Mouse (Mus musculus) layer of hippocampus, postnatal 14 days (tissue): Measurements from ENCODE around the gene Aqp1. TPM values are rescaled to one million over a fixed set of nuclear protein-coding genes. Genes with fewer than 3 reads are reported as not detected.

Experiments
- DNase-seq, 2 experiments: peaks; one replicate each; pipeline ENCODE4 v3.0.0; 2021 to 2022; ENCODE audit warnings: low spot score in 2 of 2, mixed read lengths in 1 of 2
- long read RNA-seq, 2 experiments: library from polyadenylated mRNA; stranded (forward); transcript quantifications; one replicate each; pipeline ENCODE4 v2.0.0; 2021
- total RNA-seq, 2 experiments: library from RNA; stranded (reverse); gene quantifications; 2 replicates each; pipeline ENCODE4 v1.2.3; 2021

Aqp1 gene
- 10 to 100 TPM in 1 of 2 experiments, 1 to 10 TPM in 1; 1.5 to 16.2 TPM for total RNA-seq
- long read RNA-seq, experiment 1 = 0 reads
- long read RNA-seq, experiment 2, partial matches to known transcripts = 0 of 3 reads
- long read RNA-seq, experiment 2, other reads (novel, unspliced or antisense) = 1 of 3 reads

DNA sequence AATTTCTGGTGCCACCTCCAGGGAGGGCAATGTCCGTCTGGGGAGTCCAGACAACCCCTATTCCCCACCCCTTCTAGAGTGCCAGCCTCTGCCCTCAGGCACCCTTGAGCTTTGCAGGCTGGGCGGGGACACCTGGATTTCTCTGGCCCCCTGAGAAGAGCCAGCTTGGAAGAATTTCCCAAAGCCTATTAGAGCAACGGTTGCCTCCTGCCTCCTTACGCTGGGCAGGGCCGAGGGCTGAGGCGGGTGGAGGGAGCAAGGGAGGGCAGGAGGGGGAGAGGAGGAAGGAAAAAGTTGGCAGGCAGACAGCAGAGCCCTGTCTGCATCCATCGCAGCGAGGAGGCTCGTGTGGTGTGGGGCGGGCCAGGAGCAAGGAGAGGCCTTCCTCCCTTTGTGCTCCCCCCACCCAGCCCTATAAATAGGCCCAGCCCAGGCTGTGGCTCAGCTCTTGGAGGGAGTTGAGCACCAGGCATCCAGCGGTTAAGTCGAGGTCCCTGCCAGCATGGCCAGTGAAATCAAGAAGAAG lies at the start of gene Aqp1:
Gene Aqp1, plus strand, starts transcription at position 444 of the 526 bp plus-strand sequence.
- DNase-seq = no peak

DNA sequence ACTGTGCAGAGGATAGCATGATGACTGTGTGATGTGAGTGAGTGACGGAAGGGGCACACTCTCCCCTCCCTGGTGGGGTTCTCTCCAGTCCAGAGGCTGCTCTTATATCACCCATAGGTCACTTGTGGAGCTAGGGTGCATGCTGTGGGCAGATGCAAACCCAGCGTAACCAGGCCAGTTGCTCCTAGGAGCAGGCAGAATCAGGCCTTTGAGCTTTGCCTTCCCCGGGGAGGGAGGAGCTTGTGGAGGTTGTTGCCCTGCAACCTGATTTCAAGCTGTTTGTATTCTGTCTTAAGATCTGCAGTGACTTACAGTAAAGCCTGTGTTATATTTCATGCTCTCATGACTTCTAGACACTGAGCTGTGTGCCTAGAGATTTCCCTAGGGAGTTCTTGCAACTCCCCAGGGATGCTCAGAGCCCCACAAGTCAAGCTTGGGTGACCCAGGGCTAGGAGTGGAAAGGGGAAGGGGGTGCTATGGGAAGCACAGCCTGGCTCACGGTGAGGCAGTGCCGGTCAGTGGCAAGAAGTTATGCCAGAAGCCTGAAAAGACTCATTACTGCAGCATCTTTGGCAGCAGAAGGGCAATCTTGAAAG lies 48.1 kb upstream of the Aqp1 start:
- no peak for DNase-seq

DNA sequence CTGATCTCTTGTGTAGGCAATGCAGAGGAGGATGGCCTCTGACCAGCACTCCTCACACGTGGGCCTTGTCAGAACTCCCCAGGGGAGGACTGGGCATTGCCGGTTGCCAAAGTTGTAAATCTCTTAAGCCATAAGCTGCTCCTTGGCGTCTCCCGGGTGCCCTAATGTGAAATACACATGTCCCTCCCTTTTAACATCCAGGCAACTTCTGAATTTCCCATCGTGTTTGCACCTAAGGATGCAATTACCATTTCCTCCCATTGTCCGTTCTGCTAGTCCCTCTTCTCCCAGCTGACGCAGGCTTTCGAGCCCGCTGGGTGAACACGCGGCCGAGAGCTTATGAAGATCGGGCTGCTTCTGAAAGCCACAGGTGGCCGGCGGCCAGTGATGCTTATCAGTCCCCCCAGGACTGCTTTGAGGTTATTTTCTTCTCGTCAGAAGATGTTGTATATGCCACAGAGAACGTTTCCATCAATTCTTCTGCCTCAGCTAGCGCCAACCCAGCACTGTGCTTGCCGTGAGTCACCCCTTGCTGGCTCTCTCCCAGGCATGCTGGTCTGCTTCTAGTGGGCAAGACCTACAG lies 41.6 kb upstream of the Aqp1 start:
- DNase-seq = no peak

DNA sequence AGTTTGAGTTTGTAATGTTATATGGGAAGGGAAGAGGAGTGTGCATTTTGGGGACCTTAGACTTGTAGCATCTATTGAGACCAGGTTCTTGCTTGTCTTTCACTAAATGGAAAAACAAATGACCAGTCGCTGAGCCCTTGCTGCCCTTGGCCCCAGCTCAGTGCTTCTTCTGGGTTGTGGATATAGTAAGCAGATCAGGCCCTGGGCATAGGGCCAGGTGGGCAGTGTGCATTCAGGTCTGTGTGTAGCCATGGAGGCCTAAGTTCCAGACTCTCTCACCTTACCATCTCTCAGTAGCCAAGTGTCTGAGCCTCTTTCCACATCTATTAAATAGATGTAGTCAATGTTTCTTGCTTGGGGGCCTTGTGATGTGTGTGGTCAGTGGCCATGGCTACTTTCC lies 40.9 kb upstream of the Aqp1 start:
- no peak for DNase-seq

DNA sequence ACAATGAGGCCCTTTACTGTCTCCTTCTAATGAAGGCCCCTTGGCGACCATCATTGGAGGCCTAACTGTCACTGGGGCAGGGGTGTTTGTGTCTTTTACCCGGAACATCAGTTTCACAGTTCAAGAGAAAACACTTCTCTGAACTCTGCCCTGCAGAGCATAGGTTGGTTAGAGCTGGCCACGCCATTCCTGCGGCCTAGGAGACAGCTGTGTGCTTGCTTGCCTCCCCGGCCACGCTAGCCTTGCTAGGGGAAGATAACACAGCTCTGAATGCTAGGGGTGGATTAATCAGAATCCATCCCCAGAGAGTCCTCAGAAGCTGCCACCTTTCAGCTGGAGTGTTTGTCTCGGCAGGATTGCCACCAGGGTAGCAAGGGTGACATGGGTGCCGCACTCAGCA lies 36.8 kb upstream of the Aqp1 start:
- DNase-seq = no peak

DNA sequence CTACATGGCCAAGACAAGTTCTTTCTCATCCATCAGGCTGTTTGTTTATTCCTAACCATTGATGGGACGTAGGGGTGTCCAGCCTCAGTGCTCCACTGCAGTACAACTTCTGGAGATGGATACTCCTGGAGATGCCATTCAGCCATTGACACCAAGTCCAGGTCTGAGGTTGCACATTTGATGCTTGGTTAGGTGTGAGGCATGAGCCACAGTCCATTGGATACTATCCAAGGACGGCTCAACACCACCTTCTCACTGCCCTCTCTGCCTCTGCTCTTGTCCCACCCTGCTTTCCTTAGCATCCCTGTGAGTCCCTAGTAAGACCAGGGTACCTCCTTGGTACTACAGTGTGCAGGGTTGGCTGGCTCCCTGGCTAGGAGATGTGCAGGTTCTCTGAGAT lies 36.3 kb upstream of the Aqp1 start:
- DNase-seq = no peak

DNA sequence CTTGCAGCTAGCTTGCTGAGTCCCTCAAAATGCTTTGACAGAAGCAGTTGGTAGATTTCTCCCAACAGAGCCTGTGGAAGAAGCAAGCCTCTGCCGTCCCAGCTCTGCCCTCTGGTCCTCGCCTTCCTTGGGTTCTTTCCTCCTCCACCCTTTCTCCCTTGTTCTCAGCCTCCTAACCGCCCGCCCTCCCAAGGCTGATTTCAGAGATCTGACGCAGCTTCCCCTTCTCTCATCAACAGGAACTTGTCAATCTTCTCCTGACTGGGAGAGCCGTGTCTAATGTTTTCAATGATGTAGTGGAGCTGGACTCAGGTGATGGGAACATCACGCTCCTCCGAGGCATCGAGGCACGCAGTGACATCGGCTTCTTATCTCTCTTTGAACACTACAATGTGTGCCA lies 35.5 kb upstream of the Aqp1 start:
- no peak for DNase-seq

DNA sequence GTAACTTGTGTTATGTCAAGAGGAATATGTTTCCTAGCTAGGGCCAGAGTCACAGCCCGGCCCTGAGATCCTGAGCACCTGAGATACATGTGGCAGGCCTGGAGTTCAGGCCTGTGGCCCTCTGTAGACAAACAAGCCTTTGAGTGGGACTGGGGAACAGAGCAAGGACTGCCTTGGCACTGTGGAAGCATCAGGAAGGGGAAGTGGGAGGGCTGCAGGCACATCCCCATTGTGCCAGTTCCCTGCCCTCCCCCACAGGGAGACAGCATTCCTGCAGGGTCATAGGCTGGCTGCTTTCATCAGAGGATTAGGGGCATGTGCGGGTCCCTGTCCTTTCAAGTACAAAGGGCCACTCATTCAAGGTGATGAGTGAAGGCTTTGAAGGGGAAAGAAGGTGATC lies 26.1 kb upstream of the Aqp1 start:
- no peak for DNase-seq

DNA sequence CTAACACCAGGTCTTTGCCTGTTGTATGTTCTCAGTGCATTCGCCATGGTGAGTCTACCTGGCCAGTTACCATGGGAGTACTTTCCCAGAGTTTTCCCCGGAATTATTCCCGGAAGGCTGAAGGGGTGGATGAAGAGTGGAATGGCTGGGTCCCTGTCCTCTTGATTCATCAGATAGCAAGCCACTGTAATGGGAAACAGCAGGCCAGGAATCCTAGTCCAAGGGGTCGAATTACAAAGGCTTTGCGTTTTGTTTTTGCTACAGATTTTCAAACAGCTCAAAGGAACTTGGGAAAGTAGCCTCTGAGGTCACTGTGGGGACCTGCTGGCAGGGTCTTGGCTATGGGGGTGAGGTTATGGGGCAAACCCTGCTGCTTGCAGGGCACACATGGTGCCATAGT lies 24.3 kb upstream of the Aqp1 start:
- no peak for DNase-seq

DNA sequence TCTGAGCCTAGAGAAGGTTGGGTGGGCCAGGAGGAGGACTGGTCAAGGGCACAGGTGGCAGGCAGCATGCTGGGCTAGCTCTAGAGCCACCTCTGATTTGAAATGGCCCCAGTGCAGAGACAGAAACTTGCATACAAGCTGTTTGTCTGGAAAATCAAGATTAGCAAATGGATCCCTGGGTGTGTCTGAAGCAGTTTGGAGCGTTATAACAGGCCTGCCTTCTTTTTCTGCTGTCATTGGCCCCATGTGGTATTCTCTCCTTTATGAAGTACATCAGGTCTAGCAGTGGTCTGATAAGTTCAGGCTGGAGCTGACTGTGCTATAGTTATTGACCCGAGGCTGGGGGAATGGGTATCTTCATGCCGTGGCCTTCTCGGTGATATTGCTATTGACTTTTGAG lies 22.3 kb upstream of the Aqp1 start:
- DNase-seq = no peak

DNA sequence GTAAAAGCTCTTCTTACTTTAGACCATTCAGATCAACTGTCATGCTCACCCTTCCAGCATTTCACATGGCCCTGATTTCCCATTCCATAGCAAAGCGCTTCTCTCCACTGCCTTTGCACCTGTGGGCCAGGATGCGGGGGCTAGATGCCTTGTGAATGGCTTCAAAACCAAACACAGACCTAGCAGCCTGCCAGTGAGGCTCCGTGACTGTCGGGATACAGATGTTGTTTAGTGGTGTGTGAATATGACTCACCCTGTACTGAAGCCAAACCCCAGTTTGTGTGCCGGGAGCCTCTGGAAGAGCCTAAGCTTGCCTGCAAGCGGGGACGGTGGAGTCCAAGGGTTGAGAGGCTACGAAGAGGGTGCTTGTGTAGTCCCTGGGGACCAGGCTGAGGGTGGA lies 21.6 kb upstream of the Aqp1 start:
- DNase-seq = no peak

DNA sequence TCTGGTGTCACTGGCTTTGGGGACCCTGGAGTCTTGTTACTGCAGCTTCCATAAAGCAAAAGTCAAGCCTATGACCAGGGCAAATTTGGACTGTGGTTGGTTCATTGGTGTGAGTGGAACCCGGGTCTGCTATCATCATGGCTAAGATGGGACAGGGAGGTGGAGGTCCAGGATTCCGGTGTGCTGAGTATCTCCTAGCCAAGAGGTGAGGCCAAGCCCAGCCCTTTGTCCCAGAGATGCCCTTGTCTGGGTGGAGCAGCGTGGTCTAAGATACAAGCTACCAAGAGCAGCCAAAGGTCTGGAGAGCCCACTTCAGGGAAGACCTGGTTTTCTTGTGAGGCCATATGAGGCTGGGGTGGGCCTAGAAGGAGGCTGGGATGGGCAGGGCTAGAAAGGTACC lies 17.6 kb upstream of the Aqp1 start:
- DNase-seq = no peak

DNA sequence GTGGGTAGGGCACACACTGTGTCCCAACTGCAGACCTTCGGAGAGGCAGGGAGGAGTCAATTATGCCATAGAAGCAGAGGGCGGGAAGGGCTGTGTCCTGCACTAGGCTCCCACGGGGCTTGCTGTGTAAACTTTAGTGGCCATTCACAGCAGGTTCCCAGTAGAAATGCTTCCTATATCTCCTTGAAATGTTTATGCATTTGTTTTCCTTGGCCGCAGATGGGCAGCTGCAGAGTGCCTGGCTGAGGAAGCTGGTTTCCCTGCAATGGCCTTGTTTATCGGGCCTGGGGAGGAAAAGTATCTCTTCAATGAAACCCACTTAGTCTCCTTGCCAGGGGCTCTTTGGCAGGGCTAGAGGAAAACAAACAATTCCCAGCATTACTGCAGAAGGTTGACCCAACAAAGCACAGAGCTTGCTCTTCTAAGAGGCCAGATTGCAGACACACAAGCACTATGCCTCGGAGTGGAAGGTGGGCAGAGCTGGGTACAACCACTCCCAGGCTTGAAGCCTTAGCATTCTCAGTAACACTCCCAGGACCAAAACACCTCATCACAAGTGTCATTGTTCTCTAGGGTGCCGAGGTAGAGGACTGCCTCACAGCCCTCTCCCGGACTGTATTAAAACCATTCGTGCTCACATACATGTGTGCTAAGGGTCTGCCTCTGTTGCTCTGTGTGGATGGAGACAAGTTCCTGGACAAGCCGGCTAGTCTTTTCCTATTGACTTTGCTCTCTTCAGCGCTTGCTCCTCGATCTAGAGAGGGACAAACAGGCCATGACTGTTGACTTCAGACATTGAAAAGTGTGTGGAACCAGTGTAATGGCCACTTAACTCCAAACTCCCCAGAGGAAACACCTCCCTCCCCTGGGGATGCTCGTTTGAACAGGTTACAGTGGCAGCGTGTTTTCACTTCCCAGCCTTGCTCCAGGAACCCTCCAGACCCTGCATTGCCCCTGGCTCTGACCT lies 16.4 kb upstream of the Aqp1 start:
- DNase-seq = peak; percentile 15 to 24

DNA sequence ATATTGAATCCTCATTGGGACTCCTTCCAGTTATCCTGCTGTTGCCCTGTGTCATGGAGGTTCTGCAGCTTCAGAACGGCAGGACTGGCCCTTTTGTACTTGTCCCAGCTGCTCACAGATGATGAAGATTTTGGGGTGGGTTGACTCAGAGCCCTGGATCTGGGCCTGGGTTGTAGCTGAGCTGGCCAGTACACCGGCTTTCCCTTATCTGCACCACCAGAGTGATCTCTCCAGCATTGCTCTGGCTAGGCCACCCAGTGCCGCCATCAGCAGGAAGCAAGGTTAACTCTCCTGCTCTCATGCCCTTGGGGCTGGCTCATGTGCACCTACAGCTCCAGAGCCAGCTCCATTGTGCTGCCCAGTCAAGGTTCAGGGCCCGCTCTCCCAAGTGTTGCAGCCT lies 15.3 kb upstream of the Aqp1 start:
- DNase-seq = no peak

DNA sequence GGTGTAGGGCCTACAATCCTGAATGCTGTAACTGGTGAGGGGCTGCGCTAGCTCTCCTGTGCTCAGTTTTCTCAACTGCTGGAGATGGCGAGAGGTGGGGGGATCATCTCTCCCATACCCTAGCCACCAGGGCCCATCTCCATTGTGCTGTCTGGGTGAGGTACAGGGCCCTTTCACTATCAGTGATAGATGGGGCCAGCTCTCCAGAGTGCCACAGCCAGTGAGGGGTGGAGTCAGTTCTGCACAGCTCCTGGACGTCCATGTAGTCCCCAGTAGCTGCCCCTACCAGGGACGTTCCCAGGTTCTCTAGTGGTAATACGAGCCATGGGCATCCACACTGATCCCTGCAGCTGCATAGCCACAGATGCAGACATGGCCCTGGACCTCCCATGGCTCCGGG lies 14.7 kb upstream of the Aqp1 start:
- no peak for DNase-seq

DNA sequence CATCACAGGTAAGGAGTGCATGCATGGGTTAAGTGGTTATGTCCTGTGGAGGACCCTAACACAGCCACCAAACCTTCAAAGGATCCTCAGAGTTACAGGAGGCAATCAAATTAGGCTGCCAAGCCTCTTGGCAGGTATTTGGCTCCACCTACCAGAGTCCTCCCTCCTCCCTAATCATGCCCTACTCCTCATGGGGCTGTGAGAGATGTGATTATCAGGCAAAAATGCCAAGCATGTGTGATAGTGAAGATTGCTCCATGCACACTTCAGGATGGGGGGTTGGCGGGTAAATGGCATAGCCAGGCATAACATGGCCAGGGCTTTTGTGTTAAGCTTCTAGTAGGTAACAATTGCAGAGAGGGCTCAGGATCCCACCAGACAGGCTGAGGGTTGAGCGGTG lies 13.3 kb upstream of the Aqp1 start:
- no peak for DNase-seq

DNA sequence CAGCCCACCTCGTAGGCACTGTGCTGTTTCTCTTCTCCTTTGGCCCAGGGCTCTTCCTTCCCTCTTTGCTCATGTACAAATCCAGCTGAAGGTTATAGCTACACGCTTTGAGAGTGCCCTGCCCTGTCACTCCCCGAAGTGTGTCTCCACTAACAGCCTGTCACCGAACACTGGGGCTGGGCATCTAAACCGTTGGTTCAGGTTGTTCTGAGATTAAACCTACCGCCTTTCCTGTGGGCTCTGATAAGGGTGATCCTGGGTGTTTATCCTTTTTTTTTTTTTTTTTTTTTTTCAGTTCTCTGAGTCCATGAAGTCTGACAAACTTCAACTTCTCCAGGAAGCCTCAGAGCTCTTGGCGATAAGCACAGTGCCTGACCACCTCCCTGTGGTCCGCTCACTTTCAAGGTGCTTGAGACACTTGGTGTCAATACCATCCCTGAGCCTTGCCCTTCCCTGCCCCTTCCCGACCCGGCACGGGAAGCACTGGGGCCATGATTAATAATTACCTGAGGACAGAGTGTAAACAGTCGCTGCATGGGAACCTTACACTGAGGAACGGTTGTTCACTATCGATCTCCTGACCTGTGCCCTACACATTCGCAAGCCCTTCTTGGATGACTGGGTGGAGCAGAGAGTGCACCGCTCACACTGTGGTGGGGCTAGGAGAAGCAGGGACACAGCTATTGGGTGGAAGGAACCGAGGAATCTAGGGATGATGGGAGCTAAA lies 12.2 kb upstream of the Aqp1 start:
- no peak for DNase-seq

DNA sequence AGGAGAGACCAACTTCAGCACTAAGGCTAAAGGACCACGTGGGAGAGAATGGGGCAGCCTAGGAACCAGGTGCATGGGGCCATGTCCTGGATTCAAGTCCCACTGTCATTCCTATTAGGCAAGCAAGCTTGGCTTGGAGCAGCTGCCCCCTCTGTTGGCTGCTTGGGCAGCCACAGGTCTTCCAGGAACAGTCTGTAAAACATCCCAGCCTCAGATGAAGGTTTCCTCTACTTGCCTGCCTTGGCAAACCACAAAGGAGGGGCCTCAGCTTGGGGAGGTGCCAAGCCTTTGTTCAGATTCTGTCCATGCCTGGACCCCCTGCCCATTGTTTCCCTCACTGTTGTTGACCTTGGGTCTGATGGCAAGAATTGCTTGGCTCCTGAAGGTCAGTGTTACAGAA lies 11.4 kb upstream of the Aqp1 start:
- DNase-seq = no peak

DNA sequence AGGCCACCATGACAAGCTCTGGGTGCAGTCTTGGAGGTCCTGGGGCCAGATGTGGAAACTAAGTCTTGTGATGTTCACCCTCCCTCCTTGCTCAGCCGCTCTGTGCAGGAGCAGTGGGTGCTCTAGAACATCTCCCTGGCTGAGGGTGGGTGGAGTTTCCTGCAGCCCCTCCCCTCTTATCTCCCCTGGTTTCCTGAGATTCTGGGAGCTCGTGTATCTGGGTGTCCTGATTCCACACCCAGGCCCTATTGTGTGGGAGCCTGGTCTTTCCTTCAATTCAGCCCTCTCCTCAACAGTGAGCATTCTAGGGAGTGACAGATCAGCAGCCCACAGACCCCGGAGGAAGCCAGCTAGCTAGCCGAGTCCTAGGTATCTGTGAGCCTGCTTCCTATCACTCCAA lies 9.9 kb upstream of the Aqp1 start:
- DNase-seq = no peak

DNA sequence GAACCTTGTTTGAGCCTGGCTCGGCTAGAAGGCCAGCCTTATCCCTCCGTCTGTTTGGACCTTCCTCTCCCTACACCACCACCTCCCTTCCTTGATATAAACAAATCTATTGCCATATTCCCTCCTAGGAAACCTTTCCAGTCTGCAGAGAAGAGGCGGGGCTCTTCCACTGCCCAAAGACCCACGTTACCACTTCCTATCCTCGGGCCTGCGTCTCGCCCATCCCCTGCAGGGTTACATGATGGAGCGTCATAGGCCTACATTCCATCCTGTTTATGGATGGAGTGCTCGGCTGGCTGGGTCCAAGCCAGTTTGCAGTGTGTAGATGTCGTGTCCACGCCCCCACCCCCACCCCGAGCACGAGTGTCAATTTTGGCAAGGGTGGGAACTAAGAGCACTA lies 8.9 kb upstream of the Aqp1 start:
- DNase-seq = no peak

DNA sequence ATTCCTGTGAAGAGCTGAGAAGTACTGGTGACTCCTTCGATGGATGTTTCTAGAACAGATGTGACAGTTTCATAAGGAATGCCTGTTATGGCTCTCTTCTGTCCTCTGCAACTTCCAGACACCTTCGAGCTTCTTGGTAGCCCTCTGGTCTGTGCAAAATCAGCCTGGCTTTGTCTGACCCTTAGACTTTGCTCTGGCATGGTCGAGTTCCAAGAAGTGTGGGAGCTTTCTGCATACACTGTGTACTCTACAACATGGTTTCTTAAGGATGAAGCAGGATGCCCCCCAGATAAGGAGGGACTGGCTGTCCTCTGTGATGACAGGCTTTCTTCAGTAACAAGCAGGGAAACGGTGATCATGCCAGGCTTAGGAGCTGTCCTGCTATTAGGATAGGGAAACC lies 8.1 kb upstream of the Aqp1 start:
- no peak for DNase-seq
